Mouse (Mus musculus): Measurements from ENCODE around the gene Vav3. TPM values are rescaled to one million over a fixed set of nuclear protein-coding genes. Genes with fewer than 3 reads are reported as not detected.

Vav3 gene
- polyA plus RNA-seq, 1 experiment from 2014 or later: 4.4 TPM

DNA sequence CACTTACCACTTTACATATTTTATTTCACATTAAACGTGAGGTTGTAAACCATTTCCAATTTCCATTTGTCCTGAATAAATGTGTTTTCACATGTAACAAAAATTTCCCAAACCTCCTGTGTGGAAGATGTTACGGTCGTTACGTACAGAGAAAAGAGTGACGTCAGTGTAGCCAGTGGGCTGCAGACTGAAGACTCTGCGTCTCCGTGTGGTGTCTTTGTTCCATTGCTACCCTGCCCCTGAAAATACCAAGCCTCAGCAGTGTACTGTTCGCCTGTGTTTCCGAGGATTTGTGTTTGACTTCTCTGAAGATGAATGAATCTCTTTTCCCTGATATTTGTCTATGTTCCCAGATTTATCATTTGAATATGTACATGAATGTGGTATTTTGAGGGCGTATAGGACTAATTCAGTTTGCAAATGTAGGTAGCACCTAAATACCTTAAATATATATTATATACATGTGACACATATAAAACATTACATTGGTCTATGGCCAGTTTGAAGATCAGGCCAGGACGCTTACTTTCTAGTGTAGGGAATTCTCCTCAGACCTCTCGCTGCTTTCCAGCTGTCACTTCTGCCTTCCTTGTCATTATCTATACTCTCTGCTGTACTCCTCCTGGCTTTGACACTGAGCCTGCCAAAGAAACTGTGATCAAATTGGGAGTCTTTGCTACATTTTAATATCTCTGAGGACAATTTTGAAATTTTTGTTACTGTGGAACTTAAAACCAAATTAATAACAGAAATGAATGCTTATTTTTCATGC, 312.6 kb downstream of the Vav3 start:
- H3K27me3 ChIP-seq (ENCODE audit: insufficient read depth, low read length): no peaks in the 10 kb centered on the region
- no peak for TF ChIP-seq CTCF (IDR thresholded peaks at IDR 0.05; ENCODE audit: low read depth)
- TF ChIP-seq EP300 (IDR thresholded peaks at IDR 0.05; ENCODE audit: low read depth): no peak
- 84% methylated on average over 12 of the region's 12 CpGs for WGBS (ENCODE audit: insufficient replicate concordance)

DNA sequence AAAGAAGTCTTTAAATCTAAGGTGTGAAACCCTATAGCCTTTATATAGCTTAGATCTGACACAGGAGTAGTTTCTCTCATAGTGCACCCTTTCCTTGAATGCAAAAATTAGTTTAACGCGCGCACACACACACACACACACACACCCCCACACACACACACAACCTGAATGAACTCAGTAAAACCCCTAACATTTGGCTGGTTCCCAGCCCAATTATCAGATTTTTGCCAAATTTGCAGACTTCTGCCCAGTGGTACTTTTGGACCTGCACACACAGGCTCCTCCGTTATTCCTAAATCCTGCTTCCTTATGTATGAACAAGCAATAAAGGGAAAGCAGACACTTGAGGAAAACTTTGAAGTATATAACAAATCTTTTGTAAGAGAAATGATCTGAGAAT, 313.9 kb downstream of the Vav3 start:
- 95% methylated on average over 4 of the region's 4 CpGs for WGBS (ENCODE audit: insufficient replicate concordance)
- no peak overlapping the region for H3K4me3 ChIP-seq (ENCODE audit: low read depth, low read length)
- DNase-seq (no peak), ATAC-seq (no peak)
- H3K4me2 ChIP-seq (ENCODE audit: low read depth, low read length): no peak overlapping the region
- H3K4me1 ChIP-seq (ENCODE audit: insufficient read depth): no peaks in the 10 kb centered on the region
- H3K36me3 ChIP-seq (replicated peaks; ENCODE audit: insufficient read depth, low read length): no peaks in the 10 kb centered on the region
- H3K9me3 ChIP-seq (ENCODE audit: low read length): no peaks in the 10 kb centered on the region
- H3K27me3 ChIP-seq (ENCODE audit: insufficient read depth, low read length): no peaks in the 10 kb centered on the region
- no peak overlapping the region for H3K9ac ChIP-seq (replicated peaks)
- H3K27ac ChIP-seq (ENCODE audit: low read depth): no peak overlapping the region
- TF ChIP-seq CTCF (IDR thresholded peaks at IDR 0.05; ENCODE audit: low read depth): no peak
- no peak for TF ChIP-seq EP300 (IDR thresholded peaks at IDR 0.05; ENCODE audit: low read depth)

More for the DNA sequence above, 312.6 kb downstream of the Vav3 start:
- H3K4me3 ChIP-seq (ENCODE audit: low read depth, low read length): no peak overlapping the region
- DNase-seq (no peak), ATAC-seq (no peak)
- no peaks in the 10 kb centered on the region for H3K36me3 ChIP-seq (replicated peaks; ENCODE audit: insufficient read depth, low read length)
- H3K27ac ChIP-seq (ENCODE audit: low read depth): no peak overlapping the region
- no peaks in the 10 kb centered on the region for H3K9me3 ChIP-seq (ENCODE audit: low read length)
- no peaks in the 10 kb centered on the region for H3K4me1 ChIP-seq (ENCODE audit: insufficient read depth)
- H3K4me2 ChIP-seq (ENCODE audit: low read depth, low read length): no peak overlapping the region
- H3K9ac ChIP-seq (replicated peaks): no peak overlapping the region

DNA sequence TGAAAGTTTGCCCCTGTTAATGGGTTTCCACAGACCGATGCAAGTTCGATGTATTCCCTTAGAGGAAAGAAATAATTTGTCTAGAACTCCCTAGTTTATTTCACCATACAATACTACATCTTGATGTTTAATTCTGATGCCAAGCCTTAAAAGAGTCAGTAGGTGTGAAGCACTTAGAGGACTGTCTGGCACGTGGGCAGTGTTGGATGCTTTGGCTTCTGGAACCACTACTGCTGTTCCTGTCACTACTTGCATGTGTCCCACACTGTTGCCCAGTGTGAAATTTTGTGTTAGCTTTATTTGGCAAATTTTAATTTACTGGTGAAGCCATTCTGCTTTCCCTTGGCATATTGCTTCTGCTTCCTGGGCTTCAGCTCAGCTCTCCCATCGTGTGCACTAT, 331.3 kb downstream of the Vav3 start:
- H3K9ac ChIP-seq (replicated peaks): no peak overlapping the region
- no peak overlapping the region for H3K4me2 ChIP-seq (ENCODE audit: low read depth, low read length)
- DNase-seq (no peak), ATAC-seq (no peak)
- 83% methylated on average over 4 of the region's 4 CpGs for WGBS (ENCODE audit: insufficient replicate concordance)
- no peaks in the 10 kb centered on the region for H3K4me1 ChIP-seq (ENCODE audit: insufficient read depth)
- no peak overlapping the region for H3K27ac ChIP-seq (ENCODE audit: low read depth)
- no peaks in the 10 kb centered on the region for H3K36me3 ChIP-seq (replicated peaks; ENCODE audit: insufficient read depth, low read length)
- no peak overlapping the region for H3K4me3 ChIP-seq (ENCODE audit: low read depth, low read length)
- no peaks in the 10 kb centered on the region for H3K27me3 ChIP-seq (ENCODE audit: insufficient read depth, low read length)
- no peak for TF ChIP-seq CTCF (IDR thresholded peaks at IDR 0.05; ENCODE audit: low read depth)
- TF ChIP-seq EP300 (IDR thresholded peaks at IDR 0.05; ENCODE audit: low read depth): no peak
- no peaks in the 10 kb centered on the region for H3K9me3 ChIP-seq (ENCODE audit: low read length)

DNA sequence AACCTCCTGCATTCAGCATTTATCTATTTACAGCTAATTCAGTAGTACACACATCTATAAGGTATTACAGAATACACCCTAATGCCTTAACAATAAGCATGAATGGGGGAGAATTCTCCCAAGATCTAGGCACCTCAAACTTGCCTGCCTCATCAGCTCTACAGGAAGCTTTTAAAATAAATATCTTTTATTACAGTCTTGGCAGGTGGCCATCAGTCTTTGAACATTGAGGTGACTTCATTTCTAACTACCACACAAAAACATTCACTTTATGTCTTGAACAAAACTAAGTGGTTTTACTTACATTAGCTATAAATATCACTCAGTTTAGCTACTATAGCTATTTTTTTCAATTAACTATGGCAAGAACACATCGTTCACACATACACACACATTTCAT, 332.5 kb downstream of the Vav3 start:
- H3K9me3 ChIP-seq (ENCODE audit: low read length): no peaks in the 10 kb centered on the region
- H3K4me1 ChIP-seq (ENCODE audit: insufficient read depth): no peaks in the 10 kb centered on the region
- ATAC-seq: no peak
- WGBS (ENCODE audit: insufficient replicate concordance): 87% methylated on average over 1 of the region's 1 CpGs
- DNase-seq: no peak
- H3K4me2 ChIP-seq (ENCODE audit: low read depth, low read length): no peak overlapping the region
- H3K9ac ChIP-seq (replicated peaks): no peak overlapping the region
- H3K4me3 ChIP-seq (ENCODE audit: low read depth, low read length): no peak overlapping the region
- no peak for TF ChIP-seq EP300 (IDR thresholded peaks at IDR 0.05; ENCODE audit: low read depth)
- no peak for TF ChIP-seq CTCF (IDR thresholded peaks at IDR 0.05; ENCODE audit: low read depth)
- H3K27me3 ChIP-seq (ENCODE audit: insufficient read depth, low read length): no peaks in the 10 kb centered on the region
- H3K27ac ChIP-seq (ENCODE audit: low read depth): no peak overlapping the region
- H3K36me3 ChIP-seq (replicated peaks; ENCODE audit: insufficient read depth, low read length): no peaks in the 10 kb centered on the region

DNA sequence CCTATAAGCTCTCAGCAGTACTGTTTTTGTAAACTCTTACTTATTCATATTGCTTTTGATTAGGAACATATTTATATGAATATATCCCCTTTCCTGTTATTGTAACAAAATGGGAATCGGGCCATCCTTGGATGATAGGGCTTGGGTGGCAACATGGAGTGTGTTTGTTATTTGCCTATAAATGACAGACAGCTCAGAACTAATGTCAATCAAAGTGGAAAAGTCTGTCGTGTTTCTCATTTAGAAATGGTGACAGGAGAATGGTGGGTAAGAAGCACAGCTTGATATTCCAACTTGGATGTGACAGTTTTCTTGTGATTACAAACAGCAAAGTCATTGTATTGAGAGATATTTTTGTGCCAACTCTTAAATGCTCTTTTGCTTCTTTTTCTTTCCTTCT, 339.8 kb downstream of the Vav3 start:
- DNase-seq: no peak
- no peaks in the 10 kb centered on the region for H3K9me3 ChIP-seq (ENCODE audit: low read length)
- ATAC-seq: no peak
- no peak overlapping the region for H3K4me3 ChIP-seq (ENCODE audit: low read depth, low read length)
- 69% methylated on average over 2 of the region's 2 CpGs for WGBS (ENCODE audit: insufficient replicate concordance)
- H3K27me3 ChIP-seq (ENCODE audit: insufficient read depth, low read length): no peaks in the 10 kb centered on the region
- H3K36me3 ChIP-seq (replicated peaks; ENCODE audit: insufficient read depth, low read length): no peaks in the 10 kb centered on the region
- no peak overlapping the region for H3K9ac ChIP-seq (replicated peaks)
- no peak overlapping the region for H3K27ac ChIP-seq (ENCODE audit: low read depth)
- no peaks in the 10 kb centered on the region for H3K4me1 ChIP-seq (ENCODE audit: insufficient read depth)
- TF ChIP-seq CTCF (IDR thresholded peaks at IDR 0.05; ENCODE audit: low read depth) (no peak), EP300 (IDR thresholded peaks at IDR 0.05; ENCODE audit: low read depth) (no peak)
- no peak overlapping the region for H3K4me2 ChIP-seq (ENCODE audit: low read depth, low read length)

DNA sequence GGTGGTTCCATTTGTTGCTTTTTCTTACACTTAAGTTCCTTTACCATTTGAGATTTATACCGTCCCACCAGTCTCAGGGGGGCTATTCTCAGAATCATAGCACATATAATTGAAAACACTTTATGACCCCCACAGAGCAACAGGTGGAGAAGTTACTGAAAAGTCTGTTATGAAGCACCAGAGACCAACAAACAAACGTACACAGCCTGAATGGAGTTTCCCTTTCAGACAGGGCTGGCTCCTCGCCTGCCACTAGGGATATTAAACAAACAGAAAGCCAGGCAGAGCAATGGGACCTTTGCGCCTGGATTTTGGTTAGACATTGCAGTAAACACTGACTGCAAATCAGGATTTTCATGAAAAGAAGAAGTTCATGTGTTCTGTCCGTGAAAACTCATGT, 341.4 kb downstream of the Vav3 start:
- no peak for ATAC-seq
- H3K27me3 ChIP-seq (ENCODE audit: insufficient read depth, low read length): no peaks in the 10 kb centered on the region

More for the DNA sequence above, 341.4 kb downstream of the Vav3 start:
- Histone ChIP-seq H3K9me3 (ENCODE audit: low read length) (no peaks in the 10 kb centered on the region), H3K9ac (replicated peaks) (no peak overlapping the region), H3K4me2 (ENCODE audit: low read depth, low read length) (no peak overlapping the region), H3K27ac (ENCODE audit: low read depth) (no peak overlapping the region), H3K4me3 (ENCODE audit: low read depth, low read length) (no peak overlapping the region), H3K36me3 (replicated peaks; ENCODE audit: insufficient read depth, low read length) (no peaks in the 10 kb centered on the region), H3K4me1 (ENCODE audit: insufficient read depth) (no peaks in the 10 kb centered on the region)
- TF ChIP-seq EP300 (IDR thresholded peaks at IDR 0.05; ENCODE audit: low read depth) (no peak), CTCF (IDR thresholded peaks at IDR 0.05; ENCODE audit: low read depth) (no peak)
- WGBS (ENCODE audit: insufficient replicate concordance): 66% methylated on average over 5 of the region's 5 CpGs
- no peak for DNase-seq
